Mouse (Mus musculus) E14TG2a.4 (cell line): ENCODE data around the gene Epha4.

Source experiments
- CTCF ChIP-seq: conservative IDR thresholded peaks from 2 replicates; pipeline ENCODE4 v1.5.1; 2014; ENCODE audit warnings: low read length
- NANOG ChIP-seq: IDR thresholded peaks from 2 replicates; pipeline ENCODE4 v1.6.1; 2014; ENCODE audit warnings: borderline replicate concordance, low read length, mixed read lengths

DNA sequence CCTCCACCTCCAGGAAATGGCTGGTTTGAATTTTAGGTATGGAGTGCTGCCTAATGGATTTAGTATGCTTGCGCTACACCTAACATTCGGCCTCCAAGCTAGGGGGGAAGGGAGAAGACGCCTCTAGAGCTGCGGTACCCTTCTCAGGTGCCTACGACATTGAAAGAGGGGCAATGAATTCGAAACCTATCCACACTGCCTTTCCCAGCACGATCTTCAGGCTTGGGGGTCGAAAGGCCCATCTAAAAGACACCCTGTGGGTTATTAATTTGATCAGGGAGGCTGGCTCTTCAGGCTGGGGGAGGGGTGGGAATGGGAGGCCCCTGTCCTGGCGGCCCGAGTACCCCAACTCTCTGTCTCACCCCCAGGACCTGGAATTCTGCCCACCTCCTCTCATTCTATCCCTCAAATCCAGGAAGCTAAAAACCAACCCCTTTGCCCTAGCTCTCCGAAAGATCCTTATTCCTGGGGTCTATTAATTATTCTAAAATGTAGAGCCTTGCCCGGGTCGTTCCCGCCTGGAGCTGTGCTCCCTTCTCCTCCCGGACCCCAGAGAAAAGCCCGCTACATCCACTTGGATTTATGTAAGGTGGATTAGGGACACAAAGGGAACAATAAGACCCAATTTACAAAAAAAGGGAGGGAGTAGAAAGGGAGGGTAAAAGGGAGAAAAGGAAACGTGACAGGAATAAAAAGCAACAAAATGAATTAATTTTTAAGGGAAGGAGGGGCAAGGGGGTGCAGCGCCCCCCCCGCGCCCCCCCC is 2.3 kb downstream of the Epha4 start:
- TF ChIP-seq CTCF (no peak), NANOG (no peak)
